Mouse (Mus musculus): ENCODE results near the gene Dpm2.

DNA sequence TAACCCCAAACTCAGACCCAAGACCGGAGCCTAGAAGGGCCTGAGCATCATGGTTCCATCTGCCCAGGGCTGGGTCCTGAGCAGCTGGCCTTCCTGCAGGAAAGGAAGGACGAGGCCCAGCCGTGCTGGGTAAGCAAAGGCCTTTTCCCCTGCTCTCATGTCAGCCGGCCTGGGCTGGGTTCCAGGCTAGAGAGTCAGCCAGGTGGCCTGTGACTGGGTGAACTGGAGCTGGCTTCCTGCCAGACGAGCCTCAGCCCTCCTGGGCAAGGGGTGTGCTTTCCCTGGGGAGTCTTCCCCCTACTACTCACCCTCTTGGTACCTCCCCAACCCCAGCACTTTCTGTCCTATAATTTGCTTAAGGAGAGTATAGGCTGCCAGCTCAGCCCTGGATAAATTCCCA, 2.5 kb upstream of the Dpm2 start:
- no peak for TF ChIP-seq CTCF (IDR thresholded peaks at IDR 0.05; ENCODE audit: control insufficient read depth, insufficient read depth, insufficient replicate concordance, low read depth, low read length)
- no peak for TF ChIP-seq POLR2A (IDR thresholded peaks at IDR 0.05; ENCODE audit: control insufficient read depth, low read depth, low read length)

All from testis, adult 2 months (tissue).